Mouse (Mus musculus): ENCODE data around the gene Lig3.
"Not testable (repeated sequence)": the region's sequence is repeated elsewhere in the genome, so short reads cannot be mapped to it uniquely, and the experiment has no call there.

The Lig3 gene

GRCm38 (mm10) chr11:82831008-82831893 lies 50.3 kb downstream of the Lig3 start:
- no peak for DNase-seq (ENCODE audit: low spot score in 2 of 2)

- not testable (repeated sequence) for DNase-seq (ENCODE audit: low spot score in 2 of 2)
Observed at GRCm38 (mm10) chr11:82832402-82832801, 51.5 kb downstream of the Lig3 start.

- no peak for DNase-seq (ENCODE audit: low spot score in 2 of 2)
Observed at GRCm38 (mm10) chr11:82833929-82834328, 53.0 kb downstream of the Lig3 start.

- not testable (repeated sequence) for DNase-seq (ENCODE audit: low spot score in 2 of 2)
Observed at GRCm38 (mm10) chr11:82834359-82834758, 53.5 kb downstream of the Lig3 start.

- no peak for DNase-seq (ENCODE audit: low spot score in 2 of 2)
Observed at GRCm38 (mm10) chr11:82835616-82836432, 54.9 kb downstream of the Lig3 start.

GRCm38 (mm10) chr11:82837192-82837591 lies 56.3 kb downstream of the Lig3 start:
- DNase-seq (ENCODE audit: low spot score in 2 of 2): no peak

- DNase-seq (ENCODE audit: low spot score in 2 of 2): no peak
Observed at GRCm38 (mm10) chr11:82837848-82838247, 56.9 kb downstream of the Lig3 start.

GRCm38 (mm10) chr11:82838511-82838910 lies 57.6 kb downstream of the Lig3 start:
- DNase-seq (ENCODE audit: low spot score in 2 of 2): no peak

- DNase-seq (ENCODE audit: low spot score in 2 of 2): no peak
Observed at GRCm38 (mm10) chr11:82844771-82845414, 64.0 kb downstream of the Lig3 start.

GRCm38 (mm10) chr11:82845415-82846078 lies 64.6 kb downstream of the Lig3 start:
- peak; percentile 64 to 81 for DNase-seq (ENCODE audit: low spot score in 2 of 2)

GRCm38 (mm10) chr11:82846079-82846436 lies 65.2 kb downstream of the Lig3 start:
- DNase-seq (ENCODE audit: low spot score in 2 of 2): no peak

GRCm38 (mm10) chr11:82846938-82847337 lies 66.0 kb downstream of the Lig3 start:
- no peak for DNase-seq (ENCODE audit: low spot score in 2 of 2)

- no peak for DNase-seq (ENCODE audit: low spot score in 2 of 2)
Observed at GRCm38 (mm10) chr11:82847571-82848000, 66.7 kb downstream of the Lig3 start.

- no peak for DNase-seq (ENCODE audit: low spot score in 2 of 2)
Observed at GRCm38 (mm10) chr11:82850259-82850658, 69.4 kb downstream of the Lig3 start.

GRCm38 (mm10) chr11:82852115-82852514 lies 71.2 kb downstream of the Lig3 start:
- no peak for DNase-seq (ENCODE audit: low spot score in 2 of 2)

GRCm38 (mm10) chr11:82852540-82852939 lies 71.6 kb downstream of the Lig3 start:
- no peak for DNase-seq (ENCODE audit: low spot score in 2 of 2)

- DNase-seq (ENCODE audit: low spot score in 2 of 2): no peak
Observed at GRCm38 (mm10) chr11:82852958-82853357, 72.0 kb downstream of the Lig3 start.

All from urinary bladder, postnatal 36 days (tissue).